Mouse (Mus musculus) liver, adult 2 months (tissue): Measurements from ENCODE around the gene Tstd1.

ENCODE experiments used
- CTCF ChIP-seq: fragments of 200-500 bp; IDR thresholded peaks from 2 replicates; pipeline ENCODE4 v1.5.1; 2011; ENCODE audit warnings: low read depth, low read length, control low read depth
- POLR2A ChIP-seq: fragments of 200-500 bp; IDR thresholded peaks from 2 replicates; pipeline ENCODE4 v1.6.1; 2011; ENCODE audit warnings: low read length, control low read depth; ENCODE audit not compliant: insufficient read depth; ENCODE audit errors: extremely low read depth

DNA sequence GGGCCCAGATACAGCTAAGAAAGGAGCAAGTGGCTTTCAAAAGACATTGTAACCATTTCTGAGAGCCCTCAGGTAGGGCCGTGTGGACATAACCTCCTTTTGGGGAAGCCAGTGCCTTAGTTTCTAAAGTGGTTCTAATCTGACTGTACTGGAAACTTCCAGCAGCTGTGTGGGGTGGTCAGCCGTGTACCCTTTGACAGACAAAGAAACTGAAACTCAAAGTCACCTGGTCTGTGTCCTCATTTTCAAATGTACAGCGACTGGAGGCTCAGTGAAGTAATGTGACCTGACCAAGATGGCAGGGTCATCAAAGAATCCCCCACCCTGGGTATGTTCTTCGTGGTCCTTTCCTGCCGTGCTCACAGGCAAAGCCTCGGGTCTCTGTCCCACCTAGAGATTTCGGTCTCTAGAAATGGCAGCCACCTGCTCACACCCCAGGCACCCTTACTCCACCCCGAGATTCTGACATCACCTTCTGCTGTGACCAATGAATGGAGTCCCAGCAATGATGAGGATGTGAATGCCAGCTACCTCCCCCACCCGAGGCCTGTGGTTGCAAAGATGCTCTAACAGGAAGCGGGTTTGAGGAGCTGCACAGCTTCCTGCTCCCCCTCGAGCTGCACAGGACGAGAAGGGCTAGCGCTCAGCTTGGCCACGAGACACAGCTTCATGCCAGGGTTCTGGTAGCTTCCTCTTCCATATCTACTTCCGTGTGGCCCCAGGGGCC lies 30.1 kb upstream of the Tstd1 start, which contains the start of gene Arhgap30:
- TF ChIP-seq CTCF (no peak), POLR2A (no peak)
